Mouse (Mus musculus) cerebellum, adult 8-10 months (tissue): ENCODE measurements around the gene Mtmr12.

Source experiments
- DNase-seq: peaks from one replicate; pipeline ENCODE4 v3.0.0; 2022

Gene Mtmr12

GRCm38 (mm10) chr15:12279816-12280215 lies 75.0 kb downstream of the Mtmr12 start:
- no peak for DNase-seq

GRCm38 (mm10) chr15:12284794-12285534 lies 80.1 kb downstream of the Mtmr12 start:
- DNase-seq = no peak

- no peak for DNase-seq
Observed at GRCm38 (mm10) chr15:12285535-12285809, 80.6 kb downstream of the Mtmr12 start.

GRCm38 (mm10) chr15:12290330-12290729 lies 85.5 kb downstream of the Mtmr12 start:
- no peak for DNase-seq

GRCm38 (mm10) chr15:12291757-12292156 lies 86.9 kb downstream of the Mtmr12 start:
- DNase-seq = no peak

GRCm38 (mm10) chr15:12296228-12296627 lies 91.4 kb downstream of the Mtmr12 start:
- DNase-seq = no peak

GRCm38 (mm10) chr15:12298231-12298737 lies 93.5 kb downstream of the Mtmr12 start:
- DNase-seq = no peak

GRCm38 (mm10) chr15:12301771-12302170 lies 96.9 kb downstream of the Mtmr12 start:
- no peak for DNase-seq

GRCm38 (mm10) chr15:12306188-12307071 lies 101.6 kb downstream of the Mtmr12 start:
- DNase-seq = no peak

GRCm38 (mm10) chr15:12307114-12307513 lies 102.3 kb downstream of the Mtmr12 start:
- no peak for DNase-seq

- no peak for DNase-seq
Observed at GRCm38 (mm10) chr15:12308539-12308938, 103.7 kb downstream of the Mtmr12 start.

GRCm38 (mm10) chr15:12310676-12311075 lies 105.8 kb downstream of the Mtmr12 start:
- no peak for DNase-seq

GRCm38 (mm10) chr15:12311465-12311864 lies 106.6 kb downstream of the Mtmr12 start:
- no peak for DNase-seq

- DNase-seq = no peak
Observed at GRCm38 (mm10) chr15:12313255-12313654, 108.4 kb downstream of the Mtmr12 start.

- no peak for DNase-seq
Observed at GRCm38 (mm10) chr15:12314584-12314983, 109.8 kb downstream of the Mtmr12 start.

- DNase-seq = no peak
Observed at GRCm38 (mm10) chr15:12315996-12316395, 111.2 kb downstream of the Mtmr12 start.

- DNase-seq = no peak
Observed at GRCm38 (mm10) chr15:12317290-12317689, 112.5 kb downstream of the Mtmr12 start.

- no peak for DNase-seq
Observed at GRCm38 (mm10) chr15:12318451-12318850, 113.6 kb downstream of the Mtmr12 start.

- DNase-seq = no peak
Observed at GRCm38 (mm10) chr15:12319889-12320288, 115.1 kb downstream of the Mtmr12 start.

GRCm38 (mm10) chr15:12320441-12321090 lies 115.7 kb downstream of the Mtmr12 start:
- no peak for DNase-seq

- DNase-seq = peak; percentile 95
Observed at GRCm38 (mm10) chr15:12321091-12321787, 116.4 kb downstream of the Mtmr12 start, which contains the start of gene Golph3. Gene Golph3, plus strand, starts transcription at chr15:12321450.

GRCm38 (mm10) chr15:12321788-12322621 lies 117.2 kb downstream of the Mtmr12 start, which contains the start of gene 1810049J17Rik:
Gene 1810049J17Rik, minus strand, starts transcription at chr15:12321899.
- DNase-seq = peak; percentile 43
